Mouse (Mus musculus) gastrocnemius, postnatal 4 days (tissue): ENCODE data around the gene Ttc34. TPM values are rescaled to one million over a fixed set of nuclear protein-coding genes. Genes with fewer than 3 reads are reported as not detected.
A peak's percentile ranks its signal among the peaks of the same experiment; 100 is the strongest.

Source experiments
- DNase-seq, 2 experiments: peaks; one replicate each; pipeline ENCODE4 v3.0.0; 2021 to 2022; ENCODE audit warnings: low spot score in 2 of 2, mixed read lengths in 2 of 2
- long read RNA-seq, 2 experiments: library from polyadenylated mRNA; stranded (forward); transcript quantifications; one replicate each; pipeline ENCODE4 v2.0.0; 2021
- total RNA-seq, 2 experiments: library from RNA; stranded (reverse); gene quantifications; 2 replicates each; pipeline ENCODE4 v1.2.3; 2021

Gene Ttc34
- under 1 TPM; 0.13 to 0.22 TPM for total RNA-seq
- long read RNA-seq, experiment 1, partial matches to known transcripts, result 0 of 1 reads
- long read RNA-seq, experiment 1, other reads (novel, unspliced or antisense), result 0 of 1 reads
- long read RNA-seq, experiment 2, result 0 reads

DNA sequence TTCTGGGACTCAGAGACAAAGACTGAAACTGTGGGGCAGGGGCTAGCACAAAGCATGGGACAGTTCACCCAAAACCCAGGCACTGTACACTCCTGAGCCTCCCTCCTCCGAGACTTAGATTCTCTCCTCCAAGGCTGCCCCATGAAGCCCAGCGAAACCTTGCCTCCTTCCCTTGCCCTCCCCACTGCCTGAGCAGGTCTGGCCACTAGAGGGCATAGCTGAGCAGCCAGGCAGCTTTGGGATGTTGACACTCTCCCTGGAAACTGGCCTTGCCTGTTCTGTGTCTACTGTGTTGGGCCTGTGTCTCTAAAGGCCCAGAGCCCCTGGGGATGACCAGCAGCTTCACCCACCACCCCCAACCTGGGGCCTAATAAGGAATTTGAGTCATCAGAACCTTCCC is at the start of gene Ttc34:
Gene Ttc34 (plus strand): TSS at position 290 of the 400 bp plus-strand sequence.
- DNase-seq, result peak in 1 of 2 experiments; percentile 43

DNA sequence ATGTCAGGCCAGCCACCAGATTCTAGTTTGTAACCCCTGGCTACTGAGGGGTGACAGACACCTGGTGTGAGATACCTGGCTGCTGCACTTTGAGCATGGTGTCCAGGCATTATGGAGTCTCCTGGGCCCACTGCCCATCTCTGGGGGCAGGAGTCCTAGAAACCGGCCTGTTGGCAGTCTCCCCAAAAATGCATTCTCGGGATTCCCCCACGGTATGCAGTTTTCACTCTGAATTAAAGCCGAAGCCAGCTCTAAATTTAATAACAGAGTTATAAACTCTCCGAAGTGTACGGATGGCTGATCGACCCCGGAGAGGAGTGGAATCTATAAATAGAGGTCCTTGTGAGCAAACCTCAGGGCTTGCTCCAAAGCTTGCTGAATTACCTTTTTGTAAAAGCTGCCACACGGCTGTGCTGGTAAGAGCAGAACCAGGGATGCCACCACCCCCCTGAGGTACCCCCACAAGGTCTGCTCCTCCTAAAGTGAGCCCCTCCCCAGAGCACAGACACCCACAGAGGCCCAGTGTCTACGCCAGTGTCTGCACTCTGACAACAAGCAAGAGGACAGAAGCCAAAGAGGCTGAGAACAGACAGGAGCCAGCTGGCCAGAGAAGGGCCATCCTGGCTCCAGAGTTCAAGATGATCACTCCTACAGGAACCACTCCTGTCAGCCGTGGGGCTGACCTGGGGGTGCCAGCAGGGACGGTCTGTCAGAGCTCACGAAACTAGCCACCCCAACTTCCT is 49.1 kb upstream of the Ttc34 start:
- DNase-seq, result peak in 1 of 2 experiments; percentile 21

DNA sequence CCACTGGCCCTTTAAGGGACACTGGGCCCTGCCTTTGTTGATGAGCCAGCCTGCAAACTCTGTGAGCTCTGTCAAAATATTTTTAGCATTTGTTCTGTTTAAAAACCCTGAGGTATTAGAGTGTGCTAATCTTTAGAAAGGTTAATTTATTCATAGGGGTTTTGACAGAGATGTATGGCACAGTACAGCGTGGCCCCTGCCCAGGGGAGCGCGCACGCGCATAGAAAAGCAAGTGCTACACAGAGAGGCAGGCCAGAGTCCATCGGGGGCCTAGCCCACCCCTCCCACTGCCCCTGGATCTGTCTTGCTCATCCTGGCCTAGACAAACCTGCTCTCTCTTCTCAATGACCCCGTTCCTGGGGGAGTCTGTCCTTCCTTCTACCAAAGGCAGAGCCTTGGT is 45.4 kb upstream of the Ttc34 start:
- DNase-seq, result no peak

DNA sequence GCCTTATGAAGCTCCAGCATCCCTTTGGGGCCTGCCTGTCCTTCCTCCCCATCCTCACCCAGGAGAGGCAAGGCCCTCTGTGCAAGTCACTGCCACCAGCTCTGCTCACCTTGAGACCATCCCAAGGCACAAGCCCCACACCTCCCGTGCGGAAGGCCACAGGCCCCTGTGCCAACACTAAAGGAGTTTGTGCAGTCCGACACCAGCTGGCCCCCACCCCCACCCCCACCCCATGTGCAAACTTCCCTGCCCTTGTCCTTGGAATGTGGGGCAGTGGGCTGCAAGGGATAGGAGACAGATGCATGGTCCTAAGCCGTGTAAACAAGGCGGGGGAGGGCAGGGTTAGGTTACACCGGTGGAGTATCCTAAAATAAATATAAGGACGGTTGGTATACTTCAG is 43.8 kb upstream of the Ttc34 start:
- no peak for DNase-seq

DNA sequence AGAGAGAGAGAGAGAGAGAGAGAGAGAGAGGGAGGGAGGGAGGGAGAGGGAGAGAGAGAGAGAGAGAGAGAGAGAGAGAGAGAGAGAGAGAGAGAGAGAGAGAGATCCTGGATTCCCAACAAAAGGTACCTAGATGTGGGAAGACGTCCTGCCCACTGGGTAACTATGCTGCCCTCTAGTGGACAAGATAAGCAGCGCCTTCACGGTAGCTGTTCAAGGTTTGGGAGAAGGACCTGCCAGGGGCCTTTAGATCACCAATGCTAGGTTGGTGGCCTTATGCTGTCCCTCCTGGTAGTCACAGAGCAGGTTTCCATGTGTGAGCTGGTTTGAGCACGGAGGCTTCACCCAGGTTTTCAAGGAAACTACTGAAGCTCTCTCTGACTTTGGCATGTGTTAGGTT is 39.4 kb upstream of the Ttc34 start:
- DNase-seq, result peak in 1 of 2 experiments; percentile 50

DNA sequence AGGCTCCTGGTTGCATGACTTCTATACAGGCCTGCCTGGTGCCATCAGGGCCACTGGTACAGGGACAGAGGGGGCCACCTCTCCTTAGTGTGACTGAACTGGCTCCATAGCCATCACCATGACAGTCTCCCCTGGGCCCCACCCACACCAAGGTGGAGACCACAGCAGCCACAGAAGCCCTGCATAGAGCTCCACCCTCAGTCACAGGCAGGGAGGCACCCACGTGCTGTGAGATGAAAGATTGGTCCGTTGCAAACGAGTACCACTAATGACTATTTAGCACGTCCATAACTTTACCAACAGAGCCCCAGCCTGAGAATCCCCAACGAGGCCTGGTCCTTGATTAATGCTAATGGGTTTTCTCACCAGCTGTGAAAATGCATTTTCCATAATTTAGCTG is 36.7 kb upstream of the Ttc34 start:
- DNase-seq, result no peak

DNA sequence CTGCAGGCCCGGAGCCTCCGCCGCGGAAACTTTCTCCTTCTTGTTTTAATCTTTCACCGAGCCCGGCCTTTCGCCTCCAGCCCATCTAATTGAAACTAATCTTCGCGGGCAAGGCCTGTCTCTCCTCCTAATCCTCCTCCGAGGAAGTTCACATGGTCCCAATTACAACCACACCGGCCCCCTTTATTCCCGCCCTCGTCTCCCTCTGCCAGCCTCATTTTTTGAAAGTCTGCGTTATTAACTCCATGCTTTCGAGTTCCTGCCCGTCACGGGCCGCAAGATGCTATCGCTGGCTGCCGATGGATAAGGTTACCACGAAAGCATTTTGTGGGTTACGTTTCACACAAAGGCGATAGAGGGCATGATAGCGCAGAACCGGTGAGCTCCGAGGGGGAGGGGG is 35.0 kb upstream of the Ttc34 start:
- DNase-seq, result no peak

DNA sequence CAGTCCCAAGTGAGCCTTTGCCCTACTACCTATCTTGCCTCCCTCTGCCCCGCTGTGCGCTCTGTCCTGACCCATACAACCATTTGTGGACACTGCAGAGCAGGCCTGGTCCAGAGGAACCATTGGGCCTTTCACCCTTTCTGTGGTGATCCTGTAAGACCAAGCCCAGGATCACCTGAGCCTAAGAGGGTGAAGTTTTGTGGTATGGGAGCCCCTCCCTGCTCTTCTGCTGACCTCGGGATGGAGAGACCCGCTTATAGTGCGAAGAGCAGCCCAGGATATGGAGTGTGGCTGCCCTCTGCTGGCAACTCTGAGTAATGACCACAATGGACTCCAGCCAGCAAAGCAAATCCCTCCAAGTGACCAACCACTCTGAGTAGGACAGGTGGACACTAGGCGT is 11.6 kb upstream of the Ttc34 start:
- peak in 1 of 2 experiments; percentile 48 for DNase-seq

DNA sequence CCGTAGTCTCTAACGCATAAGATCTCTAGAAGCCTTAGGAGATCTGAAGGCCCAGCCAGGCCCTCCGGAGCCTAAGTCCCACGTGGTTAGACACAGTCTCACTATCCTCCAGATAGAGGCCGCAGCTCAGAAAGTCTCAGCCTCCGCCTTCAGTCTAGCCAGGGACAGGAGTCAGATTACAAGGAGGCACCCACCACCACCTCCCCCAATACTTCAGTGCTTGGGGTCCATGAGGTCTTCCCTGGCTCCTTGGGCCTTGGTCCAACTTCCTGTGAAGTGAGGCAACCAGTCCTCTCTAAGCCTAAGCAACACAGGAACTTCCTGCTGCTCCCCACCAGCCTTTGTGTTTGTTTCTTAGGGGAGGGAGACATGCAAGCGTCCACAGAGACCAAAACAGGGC is 11.0 kb upstream of the Ttc34 start:
- no peak for DNase-seq

DNA sequence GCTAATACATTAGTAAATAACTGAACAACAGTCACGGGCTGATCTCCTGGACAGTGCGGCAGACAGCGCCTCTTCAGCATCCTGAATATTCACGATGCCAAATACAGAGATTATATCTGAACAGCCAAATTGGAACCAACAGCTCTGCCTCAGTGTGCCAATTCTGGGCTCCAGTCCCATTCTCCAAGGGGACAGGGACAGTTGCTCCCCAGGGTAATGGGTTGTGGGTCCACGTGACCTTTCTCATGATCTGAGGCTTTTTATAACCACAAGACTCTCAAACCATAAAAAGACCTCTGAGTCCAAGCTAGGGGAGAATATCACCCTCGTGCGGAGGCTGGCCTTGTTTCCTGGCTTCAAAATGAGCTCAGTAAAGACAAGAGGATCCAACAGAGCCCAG is 10.1 kb upstream of the Ttc34 start:
- DNase-seq, result no peak

DNA sequence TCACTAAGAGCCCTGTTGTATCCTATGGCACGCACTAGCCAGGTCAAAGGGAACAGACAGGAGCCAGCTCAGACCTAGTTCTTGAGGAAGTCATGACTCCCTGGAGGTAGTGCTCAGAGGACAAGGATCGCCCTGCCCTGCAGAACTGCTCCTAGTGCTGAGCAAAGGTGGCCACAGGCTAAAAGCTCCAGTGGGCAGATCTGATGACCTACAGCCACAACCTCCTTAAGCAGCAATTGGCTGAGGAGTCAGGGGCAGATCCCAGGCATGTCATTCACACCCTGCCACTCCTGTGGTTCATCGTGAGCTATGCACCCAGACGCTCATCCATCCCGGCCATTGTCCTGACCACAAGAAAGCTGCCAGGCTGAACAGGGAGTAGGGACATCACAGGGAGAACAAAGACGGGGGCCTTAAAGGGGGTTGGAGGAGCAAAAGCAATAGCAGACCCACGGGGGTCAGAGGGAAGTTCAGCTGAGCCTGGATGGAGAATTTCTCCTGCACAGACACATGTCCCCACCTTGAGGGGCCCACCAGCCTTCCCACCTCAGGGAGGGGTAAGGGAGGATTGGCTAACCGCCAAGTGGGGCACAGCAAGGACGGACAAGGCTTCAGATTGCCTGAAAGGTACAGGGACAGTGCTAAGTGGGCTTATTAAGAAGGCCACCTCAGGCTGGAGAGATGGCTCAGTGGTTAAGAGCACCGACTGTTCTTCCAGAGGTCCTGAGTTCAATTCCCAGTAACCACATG is 9.2 kb upstream of the Ttc34 start:
- DNase-seq, result no peak

DNA sequence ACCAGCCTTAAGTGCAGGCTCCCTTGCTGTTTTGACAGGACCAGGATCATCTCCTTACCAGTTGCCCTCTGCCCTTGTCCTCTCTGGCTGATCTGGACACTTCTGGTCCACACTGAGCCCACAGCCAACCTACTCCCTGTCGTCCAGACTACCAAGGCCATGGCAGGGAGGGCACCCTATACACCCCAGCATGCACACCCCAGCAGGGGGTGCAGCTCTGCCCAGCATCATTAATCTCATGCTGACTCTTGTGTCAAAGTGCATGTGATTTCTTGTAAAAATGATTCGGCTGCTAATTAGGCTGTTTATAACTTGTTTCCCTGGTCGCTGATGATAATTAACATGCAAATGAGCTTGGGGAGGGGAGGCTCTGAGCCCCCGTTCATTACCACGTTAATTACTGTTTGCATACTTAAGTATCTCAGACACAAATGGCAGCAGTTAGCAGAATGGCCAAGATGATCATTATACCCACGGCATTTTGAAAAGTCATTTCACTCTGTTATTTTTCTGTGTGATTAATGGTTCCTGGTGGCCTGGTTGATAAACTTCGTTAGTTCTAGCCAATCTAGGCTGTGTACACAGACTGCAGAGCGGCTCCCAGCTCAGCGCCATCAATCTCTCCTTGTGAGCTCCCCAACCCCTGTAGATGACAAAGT is 5.2 kb upstream of the Ttc34 start:
- no peak for DNase-seq

DNA sequence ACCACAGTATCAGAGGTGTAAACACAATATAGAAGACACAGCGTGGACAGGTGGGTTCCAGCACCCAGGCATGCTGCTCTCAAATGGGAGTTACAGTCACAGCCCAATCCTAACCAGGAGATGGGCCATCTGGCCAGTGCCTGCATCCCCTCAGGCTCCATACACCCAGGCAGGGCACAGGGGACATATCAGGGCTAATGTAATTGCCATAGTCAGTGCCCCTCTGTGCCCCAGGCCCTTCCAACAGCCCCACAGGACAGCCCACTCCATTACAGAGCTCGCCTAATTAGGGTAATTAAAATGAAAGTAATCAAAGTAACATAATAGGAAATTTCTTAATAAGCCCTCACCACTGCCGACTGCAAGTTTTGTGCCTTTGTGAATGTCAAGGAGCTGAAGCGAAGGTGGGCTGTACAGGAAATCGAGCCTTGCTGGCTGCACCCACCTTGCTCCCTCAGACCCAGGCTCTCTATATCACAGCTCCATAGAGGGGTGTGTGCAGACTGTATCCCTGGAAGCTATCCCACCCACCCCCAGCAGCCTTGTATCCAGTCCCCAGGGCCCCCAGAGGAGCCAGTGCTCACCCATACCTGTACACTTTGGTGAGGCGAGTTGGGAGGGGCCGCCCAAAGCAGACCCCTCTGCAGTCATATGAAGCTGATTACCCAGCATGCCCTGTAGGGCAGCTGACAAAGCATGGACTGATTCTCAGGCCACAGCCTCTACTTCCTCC is 910 bp upstream of the Ttc34 start:
- no peak for DNase-seq

DNA sequence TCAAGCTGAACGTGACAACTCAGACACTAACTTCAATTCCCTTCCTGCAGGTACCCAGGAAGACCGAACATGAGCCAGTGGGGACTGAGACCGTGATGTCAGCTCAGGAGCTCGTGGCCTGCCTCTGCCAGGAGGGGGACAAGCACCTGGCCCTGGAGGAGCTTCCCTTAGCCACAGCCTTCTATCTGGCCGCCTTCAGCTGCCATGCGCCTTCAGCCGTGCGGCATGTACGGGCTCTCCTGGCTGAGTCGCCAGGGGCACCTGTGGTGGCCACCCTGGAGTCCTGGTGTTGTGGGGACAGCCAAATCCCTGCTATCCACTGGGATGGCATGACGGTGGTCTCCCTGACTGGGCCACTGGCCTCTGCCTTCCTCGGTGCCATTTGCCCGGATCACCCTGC is 1.5 kb downstream of the Ttc34 start:
- DNase-seq, result no peak

DNA sequence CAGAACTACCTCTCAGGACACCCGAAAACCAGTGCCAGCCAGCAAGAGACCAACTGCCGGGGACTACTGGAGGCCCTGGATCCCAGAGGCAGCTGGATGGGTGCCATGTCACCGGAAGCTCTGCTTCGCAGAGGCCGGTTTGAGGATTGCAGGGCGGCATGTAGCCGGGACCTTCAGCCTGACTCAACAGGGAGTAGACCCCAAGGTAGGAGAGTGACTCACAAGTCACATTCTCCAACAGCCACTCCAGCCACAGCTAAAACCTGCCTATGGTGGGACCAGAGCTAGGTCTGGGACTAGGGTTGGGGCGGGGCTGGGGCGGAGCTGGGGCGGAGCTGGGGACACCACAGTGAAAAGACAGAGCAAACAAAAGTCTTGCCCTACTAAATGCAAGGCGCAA is 2.1 kb downstream of the Ttc34 start:
- DNase-seq, result no peak

DNA sequence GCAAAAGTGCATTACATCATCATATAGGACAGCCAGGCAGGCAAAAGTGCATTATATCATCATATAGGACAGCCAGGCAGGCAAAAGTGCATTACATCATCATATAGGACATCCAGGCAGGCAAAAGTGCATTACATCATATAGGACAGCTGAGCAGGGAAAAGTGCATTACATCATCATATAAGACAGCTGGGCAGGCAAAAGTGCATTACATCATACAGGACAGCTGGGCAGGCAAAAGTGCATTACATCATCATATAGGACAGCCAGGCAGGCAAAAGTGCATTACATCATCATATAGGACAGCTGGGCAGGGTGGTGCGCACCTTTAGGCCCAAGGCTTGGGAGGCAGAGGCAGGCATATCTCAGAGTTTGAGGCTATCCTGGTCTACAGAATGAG is 15.4 kb downstream of the Ttc34 start:
- DNase-seq, result no peak

DNA sequence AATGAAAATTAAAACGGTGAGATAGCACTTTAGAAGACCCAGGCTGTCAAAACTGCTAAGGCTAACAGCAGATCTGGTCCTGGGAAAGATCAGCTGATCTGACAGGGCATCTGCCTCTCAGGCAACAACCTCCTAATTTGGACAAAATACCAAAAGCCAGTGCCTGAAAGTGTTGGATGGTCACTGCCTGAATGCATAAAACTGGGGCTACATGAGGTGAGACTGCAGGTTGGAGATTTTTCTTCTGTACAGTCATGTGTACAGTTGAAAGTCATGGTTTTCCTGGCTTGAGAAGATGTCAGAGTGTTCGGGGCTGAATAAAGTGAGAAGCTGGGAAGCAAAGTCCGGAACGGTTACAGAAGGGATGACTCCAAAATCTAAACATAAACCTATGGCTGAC is 16.6 kb downstream of the Ttc34 start:
- DNase-seq, result no peak

DNA sequence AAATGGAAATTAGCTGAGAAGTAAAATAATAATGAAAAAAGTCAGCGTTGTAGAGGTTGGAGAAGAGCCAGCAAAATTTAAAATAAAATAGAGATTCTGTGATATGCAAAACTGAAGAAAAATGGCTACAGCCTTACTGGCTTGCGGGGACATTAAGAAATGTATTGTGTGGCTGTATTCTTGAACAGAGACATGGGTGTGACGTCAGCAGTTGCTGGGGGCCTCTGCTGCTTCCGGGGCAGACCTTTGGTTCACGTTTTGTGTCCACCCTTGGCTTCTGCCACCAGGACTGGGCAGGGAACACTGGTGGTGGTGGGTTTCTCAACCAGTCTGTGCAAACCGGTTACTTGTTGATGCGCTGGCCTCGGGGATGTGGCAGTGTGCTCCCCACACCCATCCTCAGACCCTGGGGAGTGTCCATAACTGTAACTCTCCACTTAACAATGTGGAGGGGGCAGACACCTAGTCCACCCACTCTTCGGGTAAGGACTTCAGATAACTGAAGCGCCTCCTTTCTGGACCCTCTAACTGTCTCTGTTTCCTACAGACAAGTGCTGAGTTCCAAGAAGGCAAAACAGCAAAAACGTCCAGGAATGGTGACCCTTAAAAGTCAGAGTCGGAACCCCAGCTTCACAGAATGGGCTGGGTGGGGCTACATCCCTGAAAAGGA is 17.6 kb downstream of the Ttc34 start:
- DNase-seq, result no peak

DNA sequence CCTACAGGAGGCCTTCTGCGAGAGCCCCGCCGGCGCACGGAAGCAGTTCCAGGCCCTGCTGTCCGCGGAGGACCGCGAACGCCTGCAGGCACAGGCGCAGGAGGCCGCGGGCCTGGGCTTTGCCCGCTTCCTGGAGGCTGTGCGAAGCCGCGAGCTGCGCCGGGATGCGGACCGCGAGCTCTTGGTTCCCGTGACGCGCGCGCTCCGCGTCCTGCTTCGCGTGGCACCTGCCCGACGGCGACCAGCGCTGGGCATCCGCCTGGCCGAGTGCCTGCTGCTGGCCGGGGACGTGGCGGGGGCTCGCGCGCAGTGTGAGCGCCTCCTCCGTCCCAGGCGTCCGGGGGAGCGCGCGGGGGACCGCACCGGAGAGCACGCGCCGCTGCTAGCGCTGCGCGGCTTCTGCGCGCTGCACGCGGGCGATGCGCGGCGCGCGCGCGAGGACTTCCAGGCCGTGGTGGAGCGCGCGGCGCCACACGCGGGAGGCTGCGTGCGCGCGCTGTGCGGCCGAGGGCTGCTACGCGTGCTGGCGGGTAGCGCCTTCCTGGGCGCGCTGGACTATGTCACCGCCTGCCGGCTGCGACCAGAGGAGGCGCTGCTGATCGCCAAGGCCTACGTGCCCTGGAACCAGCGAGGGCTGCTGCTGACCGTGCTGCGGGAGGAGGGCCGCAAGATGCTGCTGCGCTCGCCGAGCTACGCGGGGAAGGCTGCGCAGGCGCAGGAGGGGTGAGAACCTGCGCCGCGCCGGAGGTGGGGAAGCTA is 18.6 kb downstream of the Ttc34 start:
- peak in 1 of 2 experiments; percentile 77 for DNase-seq

DNA sequence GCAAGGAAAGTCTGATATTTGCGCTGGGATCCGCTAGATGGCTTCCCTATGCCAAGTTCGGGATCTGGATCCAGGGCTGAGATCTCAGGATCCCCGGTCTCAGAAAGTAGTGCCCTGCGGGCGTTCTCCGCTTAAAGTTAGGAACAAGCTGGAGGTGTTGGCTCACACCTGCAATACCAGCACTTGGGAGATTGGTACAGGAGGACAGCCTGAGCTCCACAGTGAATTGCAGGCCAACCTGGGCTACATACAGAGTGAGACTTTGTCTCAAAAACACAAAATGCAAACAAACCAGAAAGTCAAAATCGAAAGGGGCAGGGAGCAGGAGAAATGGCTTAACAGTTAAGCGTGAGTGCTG is 19.2 kb downstream of the Ttc34 start:
- DNase-seq, result no peak
